Mouse (Mus musculus): ENCODE measurements around the gene Cadm3. TPM values are rescaled to one million over a fixed set of nuclear protein-coding genes. Genes with fewer than 3 reads are reported as not detected.
"Not testable (repeated sequence)": the region's sequence is repeated elsewhere in the genome, so short reads cannot be mapped to it uniquely, and the experiment has no call there.

Gene Cadm3
- polyA plus RNA-seq, 1 experiment from 2014 or later = 2.0 TPM

- Histone ChIP-seq H3K36me3 (no peaks in the 10 kb centered on the region), H3K9me3 (replicated peaks) (no peaks in the 10 kb centered on the region), H3K27me3 (ENCODE audit: low read depth, poor library complexity, severe bottlenecking) (no peaks in the 10 kb centered on the region), H3K27ac (replicated peaks) (no peak overlapping the region), H3K4me1 (peaks cover 10% of the 10 kb centered on the region; the same call in 1 of the 2 replicates), H3K4me3 (no peak overlapping the region)
- no peak for DNase-seq (ENCODE audit: low spot score)
- 77% methylated on average over 5 of the region's 5 CpGs for WGBS
Observed at GRCm38 (mm10) chr1:173329743-173330142, 37.8 kb downstream of the Cadm3 start.

- Histone ChIP-seq H3K36me3 (no peaks in the 10 kb centered on the region), H3K9me3 (replicated peaks) (no peaks in the 10 kb centered on the region), H3K4me1 (peaks cover 10% of the 10 kb centered on the region; the same call in 1 of the 2 replicates), H3K27me3 (ENCODE audit: low read depth, poor library complexity, severe bottlenecking) (no peaks in the 10 kb centered on the region), H3K27ac (replicated peaks) (no peak overlapping the region), H3K4me3 (no peak overlapping the region)
- 62% methylated on average over 4 of the region's 4 CpGs for WGBS
- DNase-seq (ENCODE audit: low spot score) = no peak
Observed at GRCm38 (mm10) chr1:173329185-173329584, 38.3 kb downstream of the Cadm3 start.

GRCm38 (mm10) chr1:173328446-173328845, 39.0 kb downstream of the Cadm3 start:
- Histone ChIP-seq H3K4me1 (peaks cover 10% of the 10 kb centered on the region; the same call in 1 of the 2 replicates), H3K4me3 (no peak overlapping the region), H3K36me3 (no peaks in the 10 kb centered on the region), H3K9me3 (replicated peaks) (no peaks in the 10 kb centered on the region), H3K27me3 (ENCODE audit: low read depth, poor library complexity, severe bottlenecking) (no peaks in the 10 kb centered on the region), H3K27ac (replicated peaks) (no peak overlapping the region)
- 82% methylated on average over 8 of the region's 8 CpGs for WGBS
- no peak for DNase-seq (ENCODE audit: low spot score)

GRCm38 (mm10) chr1:173326552-173326951, 40.9 kb downstream of the Cadm3 start:
- no peak for DNase-seq (ENCODE audit: low spot score)
- WGBS = 73% methylated on average over 1 of the region's 1 CpGs
- Histone ChIP-seq H3K27me3 (ENCODE audit: low read depth, poor library complexity, severe bottlenecking) (no peaks in the 10 kb centered on the region), H3K9me3 (replicated peaks) (no peaks in the 10 kb centered on the region), H3K36me3 (no peaks in the 10 kb centered on the region), H3K27ac (replicated peaks) (no peak overlapping the region), H3K4me3 (no peak overlapping the region), H3K4me1 (peaks cover 10% of the 10 kb centered on the region; the same call in 1 of the 2 replicates)

GRCm38 (mm10) chr1:173325395-173325794, 42.1 kb downstream of the Cadm3 start:
- no peak for DNase-seq (ENCODE audit: low spot score)
- whole genome bisulfite sequencing = 97% methylated on average over 1 of the region's 1 CpGs

GRCm38 (mm10) chr1:173324961-173325360, 42.5 kb downstream of the Cadm3 start:
- H3K36me3 ChIP-seq = no peaks in the 10 kb centered on the region
- H3K27me3 ChIP-seq (ENCODE audit: low read depth, poor library complexity, severe bottlenecking) = no peaks in the 10 kb centered on the region
- WGBS = 69% methylated on average over 4 of the region's 4 CpGs
- no peaks in the 10 kb centered on the region for H3K9me3 ChIP-seq (replicated peaks)
- no peak overlapping the region for H3K27ac ChIP-seq (replicated peaks)
- peaks cover 9% of the 10 kb centered on the region; the same call in 1 of the 2 replicates for H3K4me1 ChIP-seq
- no peak for DNase-seq (ENCODE audit: low spot score)
- no peak overlapping the region for H3K4me3 ChIP-seq

More at GRCm38 (mm10) chr1:173325395-173325794, 42.1 kb downstream of the Cadm3 start:
- H3K4me1 ChIP-seq = peaks cover 10% of the 10 kb centered on the region; the same call in 1 of the 2 replicates
- H3K4me3 ChIP-seq = no peak overlapping the region
- H3K27me3 ChIP-seq (ENCODE audit: low read depth, poor library complexity, severe bottlenecking) = no peaks in the 10 kb centered on the region
- H3K36me3 ChIP-seq = no peaks in the 10 kb centered on the region
- H3K9me3 ChIP-seq (replicated peaks) = no peaks in the 10 kb centered on the region
- no peak overlapping the region for H3K27ac ChIP-seq (replicated peaks)

- DNase-seq (ENCODE audit: low spot score) = no peak
Observed at GRCm38 (mm10) chr1:173323839-173324585, 43.5 kb downstream of the Cadm3 start.

GRCm38 (mm10) chr1:173322249-173322627, 45.3 kb downstream of the Cadm3 start:
- H3K27ac ChIP-seq (replicated peaks) = no peak overlapping the region
- H3K27me3 ChIP-seq (ENCODE audit: low read depth, poor library complexity, severe bottlenecking) = no peaks in the 10 kb centered on the region
- WGBS = 75% methylated on average over 6 of the region's 6 CpGs
- H3K4me3 ChIP-seq = no peak overlapping the region
- no peak for DNase-seq (ENCODE audit: low spot score)
- H3K9me3 ChIP-seq (replicated peaks) = no peaks in the 10 kb centered on the region
- no peaks in the 10 kb centered on the region for H3K4me1 ChIP-seq
- no peaks in the 10 kb centered on the region for H3K36me3 ChIP-seq

More at GRCm38 (mm10) chr1:173323839-173324585, 43.5 kb downstream of the Cadm3 start:
- WGBS = 41% methylated on average over 5 of the region's 5 CpGs
- Histone ChIP-seq H3K36me3 (no peaks in the 10 kb centered on the region), H3K9me3 (replicated peaks) (no peaks in the 10 kb centered on the region), H3K4me1 (0 out of 2 replicates have a peak, but pooled peaks cover 2% of the 10 kb centered on the region), H3K4me3 (no peak overlapping the region), H3K27ac (replicated peaks) (no peak overlapping the region), H3K27me3 (ENCODE audit: low read depth, poor library complexity, severe bottlenecking) (no peaks in the 10 kb centered on the region)

GRCm38 (mm10) chr1:173321593-173322248, 45.8 kb downstream of the Cadm3 start:
- H3K36me3 ChIP-seq = no peaks in the 10 kb centered on the region
- no peaks in the 10 kb centered on the region for H3K27me3 ChIP-seq (ENCODE audit: low read depth, poor library complexity, severe bottlenecking)
- H3K4me1 ChIP-seq = no peaks in the 10 kb centered on the region
- H3K4me3 ChIP-seq = no peak overlapping the region
- H3K27ac ChIP-seq (replicated peaks) = no peak overlapping the region
- no peaks in the 10 kb centered on the region for H3K9me3 ChIP-seq (replicated peaks)
- no peak for DNase-seq (ENCODE audit: low spot score)
- WGBS = 77% methylated on average over 8 of the region's 8 CpGs

GRCm38 (mm10) chr1:173317925-173318477, 49.5 kb downstream of the Cadm3 start:
- WGBS = 87% methylated on average over 2 of the region's 2 CpGs
- H3K27me3 ChIP-seq (ENCODE audit: low read depth, poor library complexity, severe bottlenecking) = no peaks in the 10 kb centered on the region
- H3K4me1 ChIP-seq = no peaks in the 10 kb centered on the region
- H3K36me3 ChIP-seq = no peaks in the 10 kb centered on the region
- no peak for DNase-seq (ENCODE audit: low spot score)
- H3K4me3 ChIP-seq = no peak overlapping the region
- H3K9me3 ChIP-seq (replicated peaks) = no peaks in the 10 kb centered on the region
- no peak overlapping the region for H3K27ac ChIP-seq (replicated peaks)

- Histone ChIP-seq H3K36me3 (no peaks in the 10 kb centered on the region), H3K27me3 (ENCODE audit: low read depth, poor library complexity, severe bottlenecking) (no peaks in the 10 kb centered on the region), H3K4me1 (no peaks in the 10 kb centered on the region), H3K27ac (replicated peaks) (no peak overlapping the region), H3K4me3 (no peak overlapping the region), H3K9me3 (replicated peaks) (no peaks in the 10 kb centered on the region)
- 95% methylated on average over 3 of the region's 3 CpGs for WGBS
- no peak for DNase-seq (ENCODE audit: low spot score)
Observed at GRCm38 (mm10) chr1:173315725-173316124, 51.8 kb downstream of the Cadm3 start.

GRCm38 (mm10) chr1:173313535-173314050, 53.9 kb downstream of the Cadm3 start:
- H3K27me3 ChIP-seq (ENCODE audit: low read depth, poor library complexity, severe bottlenecking); H3K36me3 ChIP-seq; H3K4me3 ChIP-seq; H3K9me3 ChIP-seq (replicated peaks); H3K4me1 ChIP-seq; H3K27ac ChIP-seq (replicated peaks); DNase-seq (ENCODE audit: low spot score): not testable (repeated sequence)
- 84% methylated on average over 7 of the region's 7 CpGs for WGBS

GRCm38 (mm10) chr1:173302795-173303194, 64.7 kb downstream of the Cadm3 start:
- not testable (repeated sequence) for H3K4me1 ChIP-seq; DNase-seq (ENCODE audit: low spot score); H3K27me3 ChIP-seq (ENCODE audit: low read depth, poor library complexity, severe bottlenecking); H3K4me3 ChIP-seq; H3K9me3 ChIP-seq (replicated peaks); H3K36me3 ChIP-seq; H3K27ac ChIP-seq (replicated peaks)
- WGBS = 67% methylated on average over 3 of the region's 3 CpGs

All from midbrain, embryonic 10.5 days (tissue).